Mouse (Mus musculus) cerebellum, adult 2 months (tissue): Measurements from ENCODE around the gene Vmn1r42. TPM values are rescaled to one million over a fixed set of nuclear protein-coding genes. Genes with fewer than 3 reads are reported as not detected.
"Not testable (repeated sequence)": the region's sequence is repeated elsewhere in the genome, so short reads cannot be mapped to it uniquely, and the experiment has no call there.

Source experiments
- DNase-seq, 2 experiments: peaks; one replicate each; pipeline ENCODE4 v3.0.0; 2021
- H3K27ac ChIP-seq: fragments of 200-500 bp; 2 replicates; pipeline ENCODE4 v1.5.1; 2012; ENCODE audit warnings: low read length, control low read depth, inconsistent platforms; ENCODE audit not compliant: insufficient read depth
- H3K27me3 ChIP-seq: fragments of 200-500 bp; 2 replicates; pipeline ENCODE4 v1.6.1; 2012; ENCODE audit warnings: inconsistent platforms, mild to moderate bottlenecking, low read length, moderate library complexity; ENCODE audit not compliant: control insufficient read depth, insufficient read depth
- H3K4me1 ChIP-seq: fragments of 200-500 bp; 2 replicates; pipeline ENCODE4 v1.6.1; 2011; ENCODE audit warnings: low read length; ENCODE audit not compliant: control insufficient read depth, insufficient read depth
- H3K4me3 ChIP-seq: fragments of 200-500 bp; replicated peaks from 2 replicates; pipeline ENCODE3; 2011; ENCODE audit warnings: mild to moderate bottlenecking, low read depth, low read length, control low read depth; ENCODE audit not compliant: insufficient read depth
- CTCF ChIP-seq: fragments of 200-500 bp; IDR thresholded peaks from 2 replicates; pipeline ENCODE4 v1.5.1; 2011; ENCODE audit warnings: low read depth, mild to moderate bottlenecking, control low read depth, low read length, moderate library complexity, borderline replicate concordance; ENCODE audit not compliant: insufficient read depth
- POLR2A ChIP-seq: fragments of 200-500 bp; IDR thresholded peaks from 2 replicates; pipeline ENCODE4 v1.6.1; 2011; ENCODE audit warnings: low read length, control low read depth, borderline replicate concordance; ENCODE audit not compliant: insufficient read depth
- WGBS: fragments of 180-500 bp; shearing (Covaris S2); methylation state at CpG from one replicate; pipeline ENCODE4 v1.1.7; 2018; 5-methylcytosine and 5-hydroxymethylcytosine counted together
- polyA plus RNA-seq: library from polyadenylated mRNA; depleted of rRNA; stranded (reverse); fragments of >200 nt; gene quantifications from 2 replicates; pipeline ENCODE4 v1.2.3, GENCODE M21; 2012; rRNA removed

Vmn1r42 gene
- polyA plus RNA-seq, result not detected in 2 replicates

DNA sequence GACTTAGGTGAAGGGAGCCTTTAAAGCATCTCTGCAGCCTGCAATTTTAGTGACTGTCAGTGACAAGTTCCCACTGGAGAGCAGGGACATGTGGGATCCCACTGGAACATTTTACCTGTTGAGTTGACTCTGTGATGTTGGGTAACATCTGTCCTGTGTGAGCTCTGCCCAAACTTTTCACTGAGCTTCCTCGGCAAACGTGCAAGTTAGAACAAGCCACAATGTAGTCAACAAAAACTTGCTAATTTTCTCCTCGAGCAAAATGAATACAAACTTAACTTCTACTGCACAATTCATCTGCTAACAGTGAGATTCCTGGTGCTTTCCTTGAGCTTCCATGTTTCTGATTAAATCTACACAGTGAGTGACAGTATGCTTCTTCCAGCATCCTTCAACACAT is at the start of gene Vmn1r42, which contains the start of gene Vmn1r43:
Gene Vmn1r42 (minus strand): TSS at position 101 of the 400 bp plus-strand sequence.
Gene Vmn1r43 (minus strand): TSS at position 101 of the 400 bp plus-strand sequence.
- WGBS, result 81% methylated on average over 3 of the region's 3 CpGs
- not testable (repeated sequence) for H3K4me3 ChIP-seq, H3K27ac ChIP-seq, DNase-seq, H3K27me3 ChIP-seq, H3K4me1 ChIP-seq

DNA sequence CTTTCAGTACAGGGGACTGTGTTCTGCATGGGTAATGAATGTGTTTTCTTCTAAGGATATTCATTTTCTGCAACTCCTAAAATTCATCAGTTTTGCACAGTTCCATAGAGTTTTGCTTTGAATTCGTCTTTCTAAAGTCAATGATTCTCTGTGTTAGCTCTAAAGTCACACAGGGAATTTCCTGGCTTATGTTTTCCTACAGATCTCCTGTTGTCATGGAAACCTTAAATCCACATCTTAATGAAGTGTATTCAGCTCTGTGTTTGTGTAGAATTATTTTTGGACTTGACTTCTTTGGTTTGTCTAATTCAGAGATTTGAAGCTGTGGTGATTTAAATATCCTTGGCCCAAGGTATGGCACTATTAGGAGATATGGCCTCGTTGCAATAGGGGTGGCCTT is 7.6 kb upstream of the Vmn1r42 start:
- no peaks in the 10 kb centered on the region for H3K27me3 ChIP-seq
- no peak for DNase-seq
- no peak overlapping the region for H3K27ac ChIP-seq
- TF ChIP-seq POLR2A (no peak), CTCF (no peak)
- no peak overlapping the region for H3K4me3 ChIP-seq
- no peaks in the 10 kb centered on the region for H3K4me1 ChIP-seq
- WGBS, result 40% methylated on average over 2 of the region's 2 CpGs

GRCm38 (mm10) chr6:89883360-89883759 is 7.1 kb upstream of the Vmn1r42 start, which contains the start of gene Vmn1r44:
Vmn1r44 (plus strand) TSS chr6:89883660.
- 88% methylated on average over 1 of the region's 1 CpGs for WGBS
- no peaks in the 10 kb centered on the region for H3K4me1 ChIP-seq

DNA sequence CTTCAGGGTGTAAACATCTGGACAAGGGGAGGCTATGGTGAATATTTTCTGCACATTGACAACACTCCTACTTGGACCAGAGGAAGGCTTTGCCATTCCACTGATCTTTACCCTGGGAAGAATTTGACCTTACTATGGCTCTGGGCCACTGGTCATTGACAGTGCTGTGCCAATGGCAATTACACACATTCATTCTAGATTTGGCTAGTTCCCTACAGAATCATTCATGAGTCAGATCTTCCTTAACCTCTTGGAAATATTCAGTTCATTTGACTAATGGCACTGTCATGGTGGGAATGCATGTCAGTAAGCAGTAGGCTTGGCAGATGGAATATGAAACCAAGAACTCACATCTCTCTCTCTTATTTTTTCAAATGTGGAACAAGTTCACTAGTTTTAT is 4.7 kb upstream of the Vmn1r42 start:
- Histone ChIP-seq H3K27ac (no peak overlapping the region), H3K4me3 (no peak overlapping the region), H3K4me1 (no peaks in the 10 kb centered on the region), H3K27me3 (no peaks in the 10 kb centered on the region)
- TF ChIP-seq CTCF (no peak), POLR2A (no peak)
- DNase-seq, result no peak

More at GRCm38 (mm10) chr6:89883360-89883759, 7.1 kb upstream of the Vmn1r42 start, which contains the start of gene Vmn1r44:
- no peak within 1 kb of the TSS for H3K27ac ChIP-seq
- no peak for TF ChIP-seq POLR2A
- no peak for TF ChIP-seq CTCF
- no peak within 1 kb of the TSS for H3K4me3 ChIP-seq
- no peak for DNase-seq
- H3K27me3 ChIP-seq, result no peaks in the 10 kb centered on the region

GRCm38 (mm10) chr6:89876963-89877362 is 750 bp upstream of the Vmn1r42 start:
- H3K27me3 ChIP-seq, result no peaks in the 10 kb centered on the region
- H3K4me1 ChIP-seq, result no peaks in the 10 kb centered on the region
- no peak overlapping the region for H3K4me3 ChIP-seq
- TF ChIP-seq CTCF, result no peak
- no peak for TF ChIP-seq POLR2A
- no peak overlapping the region for H3K27ac ChIP-seq
- WGBS, result 69% methylated on average over 2 of the region's 2 CpGs
- no peak for DNase-seq

GRCm38 (mm10) chr6:89867976-89868375 is 8.2 kb downstream of the Vmn1r42 start:
- H3K27me3 ChIP-seq, result no peaks in the 10 kb centered on the region
- H3K27ac ChIP-seq, result no peak overlapping the region

GRCm38 (mm10) chr6:89867276-89867675 is 8.9 kb downstream of the Vmn1r42 start:
- H3K4me3 ChIP-seq, result no peak overlapping the region
- TF ChIP-seq POLR2A (no peak), CTCF (no peak)
- no peak for DNase-seq
- no peaks in the 10 kb centered on the region for H3K27me3 ChIP-seq
- WGBS, result 92% methylated on average over 2 of the region's 2 CpGs
- no peak overlapping the region for H3K27ac ChIP-seq
- no peaks in the 10 kb centered on the region for H3K4me1 ChIP-seq

More at GRCm38 (mm10) chr6:89867976-89868375, 8.2 kb downstream of the Vmn1r42 start:
- 68% methylated on average over 2 of the region's 2 CpGs for WGBS
- Histone ChIP-seq H3K4me3 (no peak overlapping the region), H3K4me1 (no peaks in the 10 kb centered on the region)
- TF ChIP-seq CTCF (no peak), POLR2A (no peak)
- no peak for DNase-seq

GRCm38 (mm10) chr6:89863792-89864191 is 12.4 kb downstream of the Vmn1r42 start:
- Histone ChIP-seq H3K27me3 (no peaks in the 10 kb centered on the region), H3K27ac (no peak overlapping the region), H3K4me3 (no peak overlapping the region), H3K4me1 (no peaks in the 10 kb centered on the region)
- DNase-seq, result no peak
- TF ChIP-seq CTCF (no peak), POLR2A (no peak)
- 52% methylated on average over 4 of the region's 4 CpGs for WGBS

GRCm38 (mm10) chr6:89859839-89860238 is 16.4 kb downstream of the Vmn1r42 start:
- Histone ChIP-seq H3K4me1 (no peaks in the 10 kb centered on the region), H3K27me3 (no peaks in the 10 kb centered on the region), H3K27ac (no peak overlapping the region), H3K4me3 (no peak overlapping the region)
- WGBS, result 89% methylated on average over 2 of the region's 2 CpGs
- TF ChIP-seq CTCF (no peak), POLR2A (no peak)
- no peak for DNase-seq
